Mouse (Mus musculus) liver, embryonic 16.5 days (tissue): ENCODE data around the gene C2cd2l. TPM values are rescaled to one million over a fixed set of nuclear protein-coding genes. Genes with fewer than 3 reads are reported as not detected.

ENCODE experiments used
- ATAC-seq: fragments of 200-750 bp; cut with Nextera tagmentation; 2 replicates; pipeline ENCODE4 v1.8.0; 2017; ENCODE audit warnings: low read depth, mild to moderate bottlenecking, moderate number of reproducible peaks, moderate library complexity
- H3K27ac ChIP-seq: fragments of 300-500 bp; sonication (generic); 2 replicates; pipeline ENCODE4 v1.5.1; 2014; ENCODE audit warnings: mild to moderate bottlenecking, low read length
- H3K27me3 ChIP-seq: fragments of 300-500 bp; sonication (generic); 2 replicates; pipeline ENCODE4 v1.6.1; 2014; ENCODE audit warnings: low read depth, low read length, mixed read lengths; ENCODE audit not compliant: control insufficient read depth, insufficient read depth
- H3K36me3 ChIP-seq: fragments of 300-500 bp; sonication (generic); 2 replicates; pipeline ENCODE4 v1.6.1; 2014; ENCODE audit warnings: mild to moderate bottlenecking; ENCODE audit not compliant: control insufficient read depth, insufficient read depth
- H3K4me1 ChIP-seq: fragments of 300-500 bp; sonication (generic); 2 replicates; pipeline ENCODE4 v1.6.1; 2014; ENCODE audit warnings: low read depth, low read length, mixed read lengths; ENCODE audit not compliant: control insufficient read depth
- H3K4me2 ChIP-seq: fragments of 300-500 bp; sonication (generic); 2 replicates; pipeline ENCODE4 v1.6.1; 2014; ENCODE audit warnings: low read depth, low read length, mixed read lengths
- H3K4me3 ChIP-seq: fragments of 300-500 bp; sonication (generic); 2 replicates; pipeline ENCODE4 v1.5.1; 2014; ENCODE audit warnings: low read depth, mild to moderate bottlenecking, low read length
- H3K9ac ChIP-seq: fragments of 300-500 bp; sonication (generic); 2 replicates; pipeline ENCODE4 v1.6.1; 2014; ENCODE audit warnings: low read depth, low read length
- H3K9me3 ChIP-seq: fragments of 300-500 bp; sonication (generic); replicated peaks from 2 replicates; pipeline ENCODE4 v1.6.1; 2016; ENCODE audit warnings: low read length; ENCODE audit not compliant: control insufficient read depth
- WGBS: fragments of 180-500 bp; shearing (Covaris S2); extraction: QIAGEN DNeasy Blood & Tissue Kit; methylation state at CpG from one replicate; pipeline ENCODE4 v1.1.7; 2014; ENCODE audit not compliant: insufficient replicate concordance; 5-methylcytosine and 5-hydroxymethylcytosine counted together
- polyA plus RNA-seq: library from polyadenylated mRNA; unstranded; fragments of >200 nt; fragmentation: Nextera tagmentation; extraction: Ambion mirVana; gene quantifications from 2 replicates; pipeline ENCODE4 v1.2.1, GENCODE M21; 2015

C2cd2l gene
- polyA plus RNA-seq, 1 experiment from 2014 or later = 7.8 TPM

- Histone ChIP-seq H3K27ac (peak within 1 kb of the TSS; percentile 96), H3K9ac (peak within 1 kb of the TSS; percentile 95), H3K36me3 (peaks cover 22% of the 10 kb centered on the region), H3K4me3 (peak within 1 kb of the TSS; percentile 75), H3K27me3 (no peaks in the 10 kb centered on the region; the same call in 1 of the 2 replicates), H3K9me3 (no peaks in the 10 kb centered on the region), H3K4me2 (peak within 1 kb of the TSS; percentile 88), H3K4me1 (peaks cover 36% of the 10 kb centered on the region)
- 1% methylated on average over 38 of the region's 38 CpGs for WGBS
- peak; percentile 85 for ATAC-seq
Observed at GRCm38 (mm10) chr9:44288076-44288958, 31.8 kb downstream of the C2cd2l start, which contains the start of gene Abcg4. Gene Abcg4, minus strand, starts transcription at chr9:44288615.

DNA sequence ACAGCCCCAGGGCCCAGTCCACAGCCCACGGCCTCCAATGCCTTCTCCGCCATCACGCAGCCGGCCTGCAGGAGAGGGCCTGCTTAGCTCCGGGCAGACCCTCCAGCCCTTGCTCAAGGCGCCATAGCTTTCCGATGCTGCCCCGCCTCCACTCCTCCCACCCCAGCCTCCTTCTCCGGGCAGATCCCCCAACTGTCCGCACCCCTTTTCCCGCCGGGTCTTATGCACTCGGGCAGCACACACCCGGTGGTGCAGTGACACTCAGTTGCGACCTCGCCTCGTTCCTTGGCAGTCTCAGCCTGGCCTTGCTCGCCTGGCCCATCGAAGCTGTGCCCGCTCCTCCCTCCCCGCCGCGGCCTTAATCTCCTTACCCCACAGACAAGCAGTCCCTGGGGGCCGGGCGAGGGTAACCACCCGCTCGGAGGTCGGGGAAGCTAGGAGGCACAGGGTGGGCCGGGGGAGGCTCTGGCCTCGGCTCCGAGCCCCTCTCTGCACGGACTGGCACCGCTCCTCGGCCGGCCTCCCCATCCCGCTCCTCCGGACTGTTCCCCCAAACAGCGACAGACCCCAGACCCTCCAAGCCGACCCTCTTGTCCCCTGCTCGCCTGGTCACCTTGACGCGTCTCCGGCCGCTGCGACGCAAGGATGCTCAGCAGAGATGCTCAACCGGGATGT lies 32.5 kb downstream of the C2cd2l start:
- H3K36me3 ChIP-seq = peaks cover 14% of the 10 kb centered on the region
- ATAC-seq = peak; percentile 28
- peak overlapping the region; percentile 95 for H3K9ac ChIP-seq
- no peaks in the 10 kb centered on the region; the same call in 1 of the 2 replicates for H3K27me3 ChIP-seq
- H3K4me1 ChIP-seq = peaks cover 34% of the 10 kb centered on the region
- peak overlapping the region; percentile 88 for H3K4me2 ChIP-seq
- peak overlapping the region; percentile 75 for H3K4me3 ChIP-seq
- peak overlapping the region; percentile 96 for H3K27ac ChIP-seq
- no peaks in the 10 kb centered on the region for H3K9me3 ChIP-seq
- 2% methylated on average over 47 of the region's 47 CpGs for WGBS

DNA sequence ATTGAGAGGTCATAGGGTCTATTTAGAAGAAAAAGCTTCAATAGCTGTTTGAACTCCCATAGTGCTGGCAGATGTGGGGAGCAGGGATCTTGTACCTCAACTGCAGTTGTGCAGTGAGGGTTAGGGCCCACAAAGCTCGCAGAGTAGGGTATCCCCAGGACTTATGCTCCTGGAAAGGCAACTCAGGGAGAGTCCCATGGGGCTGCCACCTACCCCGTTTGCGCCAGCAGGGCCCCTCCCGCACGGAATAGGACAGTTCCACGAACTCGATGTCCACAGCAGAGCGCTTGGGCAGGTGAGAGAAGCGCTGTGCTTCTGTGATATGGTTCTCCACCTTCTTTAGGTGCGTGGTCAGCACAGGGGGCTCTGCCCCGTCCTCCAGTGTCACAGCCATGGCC lies 33.1 kb downstream of the C2cd2l start:
- H3K4me2 ChIP-seq = peak overlapping the region; percentile 88
- no peak for ATAC-seq
- no peaks in the 10 kb centered on the region for H3K9me3 ChIP-seq
- H3K27ac ChIP-seq = peak overlapping the region; percentile 96
- H3K4me1 ChIP-seq = peaks cover 34% of the 10 kb centered on the region
- no peaks in the 10 kb centered on the region; the same call in 1 of the 2 replicates for H3K27me3 ChIP-seq
- H3K9ac ChIP-seq = peak overlapping the region; percentile 95
- peak overlapping the region; percentile 75 for H3K4me3 ChIP-seq
- WGBS = 6% methylated on average over 11 of the region's 11 CpGs
- H3K36me3 ChIP-seq = peaks cover 14% of the 10 kb centered on the region

GRCm38 (mm10) chr9:44286256-44286850 lies 33.7 kb downstream of the C2cd2l start:
- H3K27me3 ChIP-seq = no peaks in the 10 kb centered on the region; the same call in 1 of the 2 replicates
- peak overlapping the region; percentile 96 for H3K27ac ChIP-seq
- H3K4me1 ChIP-seq = peaks cover 34% of the 10 kb centered on the region
- H3K9ac ChIP-seq = peak overlapping the region; percentile 95
- 9% methylated on average over 6 of the region's 6 CpGs for WGBS
- H3K4me2 ChIP-seq = peak overlapping the region; percentile 88
- ATAC-seq = peak; percentile 56
- H3K9me3 ChIP-seq = no peaks in the 10 kb centered on the region
- H3K4me3 ChIP-seq = peak overlapping the region; percentile 75
- peaks cover 17% of the 10 kb centered on the region for H3K36me3 ChIP-seq

DNA sequence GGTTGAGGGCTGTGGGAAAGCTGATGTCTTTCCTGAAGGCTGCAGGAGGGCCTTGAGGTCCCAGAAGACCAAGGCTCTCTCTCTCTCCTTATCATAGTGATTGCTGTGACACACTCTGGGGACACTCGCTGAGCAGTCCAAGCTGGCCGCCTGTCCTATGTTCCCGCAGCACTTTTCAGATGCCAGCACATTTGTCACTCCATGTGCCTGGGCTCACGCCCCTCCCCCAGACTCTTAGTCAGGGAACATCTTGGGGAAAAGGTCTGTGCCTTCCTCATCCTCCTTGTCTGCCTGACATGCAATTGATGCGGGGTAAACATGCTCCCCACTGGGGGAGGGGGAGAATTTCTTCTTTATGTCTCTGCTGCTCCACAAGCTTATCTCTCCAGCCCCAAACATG lies 36.9 kb downstream of the C2cd2l start:
- ATAC-seq = no peak
- peaks cover 19% of the 10 kb centered on the region for H3K4me1 ChIP-seq
- no peak overlapping the region for H3K4me2 ChIP-seq
- H3K36me3 ChIP-seq = peaks cover 29% of the 10 kb centered on the region
- H3K27ac ChIP-seq = no peak overlapping the region
- no peak overlapping the region for H3K9ac ChIP-seq
- WGBS = 63% methylated on average over 5 of the region's 5 CpGs
- no peaks in the 10 kb centered on the region; the same call in 1 of the 2 replicates for H3K27me3 ChIP-seq
- no peak overlapping the region for H3K4me3 ChIP-seq
- H3K9me3 ChIP-seq = no peaks in the 10 kb centered on the region

DNA sequence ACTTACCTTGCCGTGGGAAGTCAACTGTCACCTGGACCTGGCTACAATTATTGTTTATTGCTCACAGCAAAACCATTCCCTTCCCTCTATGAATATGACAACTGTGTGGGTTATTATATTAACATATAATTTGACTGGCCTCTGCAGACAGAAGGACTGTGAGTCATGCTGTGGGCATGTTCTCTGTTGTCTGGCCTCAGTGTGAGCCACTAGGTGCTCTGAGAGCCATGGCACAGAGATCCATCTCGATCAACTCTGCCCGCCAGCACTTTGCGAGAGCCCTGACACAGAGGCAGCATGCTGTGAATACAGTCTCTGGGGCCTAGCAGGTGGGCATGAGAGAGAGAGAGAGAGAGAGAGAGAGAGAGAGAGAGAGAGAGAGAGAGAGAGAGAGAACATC lies 50.1 kb downstream of the C2cd2l start:
- peaks cover 16% of the 10 kb centered on the region for H3K4me1 ChIP-seq
- 82% methylated on average over 4 of the region's 4 CpGs for WGBS
- H3K27ac ChIP-seq = no peak overlapping the region
- H3K9me3 ChIP-seq = no peaks in the 10 kb centered on the region
- H3K9ac ChIP-seq = no peak overlapping the region
- peaks cover 19% of the 10 kb centered on the region for H3K36me3 ChIP-seq
- no peak for ATAC-seq
- H3K4me2 ChIP-seq = no peak overlapping the region
- H3K27me3 ChIP-seq = no peaks in the 10 kb centered on the region
- no peak overlapping the region for H3K4me3 ChIP-seq

- Histone ChIP-seq H3K9me3 (no peaks in the 10 kb centered on the region), H3K27me3 (no peaks in the 10 kb centered on the region), H3K4me1 (peaks cover 16% of the 10 kb centered on the region), H3K27ac (no peak overlapping the region), H3K4me2 (no peak overlapping the region), H3K36me3 (peaks cover 10% of the 10 kb centered on the region), H3K4me3 (no peak overlapping the region), H3K9ac (no peak overlapping the region)
- no peak for ATAC-seq
- WGBS = 66% methylated on average over 3 of the region's 3 CpGs
Observed at GRCm38 (mm10) chr9:44269077-44269476, 51.0 kb downstream of the C2cd2l start.

DNA sequence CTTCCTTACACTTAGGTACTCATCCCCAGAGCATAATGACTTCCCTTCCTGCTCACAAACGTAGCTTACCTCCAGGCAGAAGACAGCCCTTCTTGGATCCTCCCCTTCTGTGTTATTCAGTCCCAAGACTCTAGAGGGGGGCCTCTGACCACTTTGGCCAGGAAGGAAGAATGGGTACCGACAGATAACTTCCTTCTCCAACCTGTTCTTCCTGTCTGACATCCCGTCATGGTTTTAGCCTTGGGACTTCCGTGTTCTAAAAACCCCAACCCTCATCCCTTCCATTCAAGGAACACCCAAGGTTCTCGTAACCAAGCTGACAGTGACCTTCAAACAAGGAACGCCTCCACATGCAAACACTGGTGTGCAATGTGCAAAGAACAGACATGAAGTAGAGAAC lies 51.7 kb downstream of the C2cd2l start, which contains the start of gene Nlrx1:
Nlrx1 (minus strand) TSS at position 168 of the 400 bp plus-strand sequence.
- Histone ChIP-seq H3K9ac (peak within 1 kb of the TSS; percentile 85), H3K27ac (peak within 1 kb of the TSS; percentile 87), H3K4me1 (peaks cover 16% of the 10 kb centered on the region), H3K27me3 (no peaks in the 10 kb centered on the region), H3K4me2 (peak within 1 kb of the TSS; percentile 93), H3K36me3 (peaks cover 4% of the 10 kb centered on the region; the same call in 1 of the 2 replicates), H3K9me3 (no peaks in the 10 kb centered on the region), H3K4me3 (peak within 1 kb of the TSS; percentile 68)
- 22% methylated on average over 6 of the region's 6 CpGs for WGBS
- peak; percentile 51 for ATAC-seq
